Mouse (Mus musculus) hindlimb bud, embryonic 11.5 days (tissue): ENCODE data around the gene Msi2.

Source experiments
- DNase-seq: peaks from one replicate; pipeline ENCODE4 v3.0.0-alpha.2; 2012; ENCODE audit warnings: low read depth, low spot score; ENCODE audit errors: extremely low spot score

Msi2 gene

GRCm38 (mm10) chr11:88718050-88718765 is at the start of gene Msi2:
TSS of gene Msi2 (minus strand) at chr11:88718513.
- DNase-seq = no peak

- no peak for DNase-seq
Observed at GRCm38 (mm10) chr11:88765635-88766034, 47.3 kb upstream of the Msi2 start.

GRCm38 (mm10) chr11:88763371-88763770 is 45.1 kb upstream of the Msi2 start:
- DNase-seq = no peak

- DNase-seq = no peak
Observed at GRCm38 (mm10) chr11:88759501-88759900, 41.2 kb upstream of the Msi2 start.

GRCm38 (mm10) chr11:88758402-88758801 is 40.1 kb upstream of the Msi2 start:
- DNase-seq = no peak

- DNase-seq = no peak
Observed at GRCm38 (mm10) chr11:88745306-88745705, 27.0 kb upstream of the Msi2 start.

- DNase-seq = no peak
Observed at GRCm38 (mm10) chr11:88739574-88740295, 21.4 kb upstream of the Msi2 start.

GRCm38 (mm10) chr11:88729363-88729762 is 11.1 kb upstream of the Msi2 start:
- no peak for DNase-seq

- no peak for DNase-seq
Observed at GRCm38 (mm10) chr11:88728508-88728890, 10.2 kb upstream of the Msi2 start.

- DNase-seq = no peak
Observed at GRCm38 (mm10) chr11:88727768-88728507, 9.6 kb upstream of the Msi2 start.

- no peak for DNase-seq
Observed at GRCm38 (mm10) chr11:88721144-88721636, 2.9 kb upstream of the Msi2 start.

- DNase-seq = no peak
Observed at GRCm38 (mm10) chr11:88720261-88721143, 2.2 kb upstream of the Msi2 start.

- DNase-seq = no peak
Observed at GRCm38 (mm10) chr11:88719601-88720000, 1.3 kb upstream of the Msi2 start.

- DNase-seq = no peak
Observed at GRCm38 (mm10) chr11:88718766-88719595, 668 bp upstream of the Msi2 start.

GRCm38 (mm10) chr11:88717644-88718049 is 666 bp downstream of the Msi2 start:
- DNase-seq = no peak

GRCm38 (mm10) chr11:88717016-88717643 is 1.2 kb downstream of the Msi2 start:
- DNase-seq = no peak

GRCm38 (mm10) chr11:88716061-88716994 is 2.0 kb downstream of the Msi2 start:
- no peak for DNase-seq

- no peak for DNase-seq
Observed at GRCm38 (mm10) chr11:88715299-88715698, 3.0 kb downstream of the Msi2 start.
